Mouse (Mus musculus) neural tube, embryonic 14.5 days (tissue): ENCODE results near the gene Lpin1. TPM values are rescaled to one million over a fixed set of nuclear protein-coding genes. Genes with fewer than 3 reads are reported as not detected.

ENCODE experiments used
- ATAC-seq: fragments of 200-750 bp; cut with Nextera tagmentation; 2 replicates; pipeline ENCODE4 v1.8.0; 2017; ENCODE audit warnings: low read depth, mild to moderate bottlenecking, moderate TSS enrichment, moderate library complexity
- H3K27ac ChIP-seq: fragments of 300-500 bp; sonication (generic); 2 replicates; pipeline ENCODE4 v1.5.1; 2014; ENCODE audit warnings: low read depth, mild to moderate bottlenecking, control low read depth, low read length, moderate library complexity, mixed read lengths
- H3K27me3 ChIP-seq: fragments of 300-500 bp; sonication (generic); 2 replicates; pipeline ENCODE4 v1.6.1; 2014; ENCODE audit warnings: low read length; ENCODE audit not compliant: control insufficient read depth, insufficient read depth
- H3K36me3 ChIP-seq: fragments of 300-500 bp; sonication (generic); 2 replicates; pipeline ENCODE4 v1.6.1; 2014; ENCODE audit warnings: low read length, mixed read lengths; ENCODE audit not compliant: control insufficient read depth, insufficient read depth
- H3K4me1 ChIP-seq: fragments of 300-500 bp; sonication (generic); 2 replicates; pipeline ENCODE4 v1.6.1; 2014; ENCODE audit warnings: low read length; ENCODE audit not compliant: control insufficient read depth, insufficient read depth
- H3K4me2 ChIP-seq: fragments of 300-500 bp; sonication (generic); 2 replicates; pipeline ENCODE4 v1.6.1; 2014; ENCODE audit warnings: mild to moderate bottlenecking, low read depth, low read length, control low read depth
- H3K4me3 ChIP-seq: fragments of 300-500 bp; sonication (generic); 2 replicates; pipeline ENCODE4 v1.5.1; 2014; ENCODE audit warnings: low read depth, low read length, control low read depth, mixed read lengths
- H3K9ac ChIP-seq: fragments of 300-500 bp; sonication (generic); replicated peaks from 2 replicates; pipeline ENCODE4 v1.6.1; 2014; ENCODE audit warnings: low read depth, mild to moderate bottlenecking, control low read depth, low read length, mixed read lengths
- H3K9me3 ChIP-seq: fragments of 300-500 bp; sonication (generic); 2 replicates; pipeline ENCODE4 v1.6.1; 2016; ENCODE audit warnings: low read length; ENCODE audit not compliant: control insufficient read depth
- WGBS: fragments of 180-500 bp; shearing (Covaris S2); extraction: QIAGEN DNeasy Blood & Tissue Kit; methylation state at CpG from one replicate; pipeline ENCODE4 v1.1.7; 2014; 5-methylcytosine and 5-hydroxymethylcytosine counted together
- polyA plus RNA-seq: library from polyadenylated mRNA; unstranded; fragments of >200 nt; fragmentation: Nextera tagmentation; extraction: Ambion mirVana; gene quantifications from 2 replicates; pipeline ENCODE4 v1.2.1, GENCODE M21; 2014

Lpin1 gene
- polyA plus RNA-seq, 1 experiment from 2014 or later, result 21.4 TPM

DNA sequence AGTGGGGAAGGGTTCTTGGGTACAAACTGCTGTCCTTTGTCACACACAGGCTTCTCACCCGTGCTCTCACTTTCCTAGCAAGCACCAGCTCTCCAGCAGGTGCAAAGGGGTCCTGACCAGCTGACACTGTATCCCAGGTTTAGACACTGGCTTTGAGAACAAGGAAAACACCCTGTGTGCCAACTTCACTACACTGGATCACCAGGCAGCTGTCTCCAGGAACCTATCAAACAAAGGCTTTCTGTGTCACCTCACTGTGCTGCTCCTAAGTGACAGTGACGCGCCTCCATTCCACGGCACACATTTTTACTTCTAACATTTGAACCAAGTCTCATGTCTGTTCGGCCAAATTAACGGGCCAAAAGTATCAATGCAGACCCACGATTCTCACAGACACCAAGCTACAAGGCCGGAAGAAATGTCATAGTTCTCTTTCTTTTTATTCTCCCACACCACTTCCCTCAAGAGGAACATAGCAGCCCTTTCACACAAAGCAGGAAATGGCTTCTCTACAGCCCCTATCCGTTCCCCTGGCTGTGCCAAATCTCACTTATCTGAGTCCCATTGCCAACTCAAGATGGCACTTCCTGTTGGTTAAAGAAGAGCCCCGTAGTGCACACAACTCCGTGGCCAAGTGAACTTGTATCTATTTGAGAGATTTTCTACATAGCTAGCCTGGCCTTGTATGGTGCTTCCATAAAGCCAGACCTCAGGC, 41.7 kb downstream of the Lpin1 start:
- H3K27me3 ChIP-seq, result no peaks in the 10 kb centered on the region
- H3K4me1 ChIP-seq, result no peaks in the 10 kb centered on the region
- H3K27ac ChIP-seq, result peak overlapping the region; percentile 35
- WGBS, result 71% methylated on average over 11 of the region's 11 CpGs
- no peak overlapping the region for H3K4me3 ChIP-seq
- peaks cover 40% of the 10 kb centered on the region for H3K36me3 ChIP-seq
- H3K9me3 ChIP-seq, result no peaks in the 10 kb centered on the region
- no peak overlapping the region for H3K9ac ChIP-seq
- ATAC-seq, result peak; percentile 38
- no peak overlapping the region for H3K4me2 ChIP-seq

DNA sequence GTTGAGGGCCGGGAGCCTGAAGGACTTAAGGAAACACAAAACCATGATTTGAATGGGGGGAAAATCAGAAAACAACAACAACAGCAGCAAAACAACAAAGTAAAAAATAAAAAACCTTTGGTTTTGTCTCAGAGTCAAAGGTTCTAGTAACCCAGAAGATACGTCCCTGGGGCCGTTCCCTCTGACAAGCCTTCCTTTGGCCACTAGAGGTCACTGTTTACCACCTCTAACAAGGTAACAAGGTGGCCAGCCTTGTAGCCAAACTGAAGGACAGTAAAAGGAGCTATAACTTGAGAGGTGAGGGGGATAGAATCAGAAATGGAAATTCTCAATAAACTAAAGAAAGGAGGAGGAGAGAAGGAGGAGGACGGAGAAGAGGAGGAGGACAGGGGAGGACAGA, 42.3 kb downstream of the Lpin1 start:
- peak; percentile 73; the same call in 1 of the 2 replicates for ATAC-seq
- WGBS, result 33% methylated on average over 4 of the region's 4 CpGs
- H3K27ac ChIP-seq, result no peak overlapping the region

DNA sequence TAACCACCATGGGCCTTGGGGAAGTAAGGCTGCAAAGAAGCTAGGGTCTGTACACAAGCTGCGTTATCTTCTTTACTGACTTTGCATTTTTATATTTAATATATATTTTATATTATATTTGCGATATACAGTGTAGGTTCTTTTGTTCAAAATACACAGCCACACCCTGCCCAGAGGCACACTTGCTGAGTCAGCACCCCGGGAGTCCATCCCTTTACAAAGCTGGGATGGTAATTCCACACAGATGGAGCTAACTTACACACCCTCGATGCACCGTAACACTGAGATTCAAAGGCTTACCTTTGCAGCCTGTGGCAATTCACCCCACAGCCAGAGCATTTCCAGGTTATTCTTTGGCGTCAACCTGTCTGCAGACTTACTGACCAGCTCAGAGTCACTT, 42.7 kb downstream of the Lpin1 start:
- H3K27me3 ChIP-seq, result no peaks in the 10 kb centered on the region
- no peak overlapping the region for H3K27ac ChIP-seq
- ATAC-seq, result no peak
- H3K4me1 ChIP-seq, result no peaks in the 10 kb centered on the region
- no peak overlapping the region for H3K4me3 ChIP-seq
- H3K9me3 ChIP-seq, result no peaks in the 10 kb centered on the region
- H3K9ac ChIP-seq, result no peak overlapping the region
- peaks cover 40% of the 10 kb centered on the region for H3K36me3 ChIP-seq
- no peak overlapping the region for H3K4me2 ChIP-seq
- 87% methylated on average over 6 of the region's 6 CpGs for WGBS

More for the DNA sequence above, 42.3 kb downstream of the Lpin1 start:
- no peak overlapping the region for H3K9ac ChIP-seq
- no peaks in the 10 kb centered on the region for H3K9me3 ChIP-seq
- H3K36me3 ChIP-seq, result peaks cover 44% of the 10 kb centered on the region
- H3K4me1 ChIP-seq, result no peaks in the 10 kb centered on the region
- H3K27me3 ChIP-seq, result no peaks in the 10 kb centered on the region
- H3K4me3 ChIP-seq, result no peak overlapping the region
- no peak overlapping the region for H3K4me2 ChIP-seq

DNA sequence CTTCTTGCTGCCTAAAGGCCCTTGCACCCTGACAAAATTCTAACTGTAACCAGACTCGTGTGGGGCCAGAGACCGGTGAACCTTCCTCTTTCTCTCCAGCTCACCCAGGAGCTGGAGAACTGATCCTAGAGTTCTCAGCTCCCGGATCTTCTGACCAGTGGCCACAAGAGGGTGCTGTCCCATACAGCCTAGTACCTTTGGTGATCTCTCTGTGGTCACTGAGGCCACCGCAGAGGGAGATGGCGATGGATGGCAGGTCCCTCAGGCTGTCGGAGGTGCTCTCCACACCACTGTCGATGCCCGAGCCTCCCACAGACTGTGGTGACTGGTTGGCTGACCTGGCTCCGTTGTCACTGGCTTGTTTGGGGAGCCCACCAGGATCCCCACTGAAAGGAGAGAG, 47.3 kb downstream of the Lpin1 start:
- ATAC-seq, result peak; percentile 28; the same call in 1 of the 2 replicates
- Histone ChIP-seq H3K4me3 (no peak overlapping the region), H3K4me2 (no peak overlapping the region), H3K27ac (no peak overlapping the region), H3K4me1 (no peaks in the 10 kb centered on the region), H3K36me3 (peaks cover 41% of the 10 kb centered on the region), H3K9ac (no peak overlapping the region), H3K27me3 (no peaks in the 10 kb centered on the region), H3K9me3 (no peaks in the 10 kb centered on the region)
- 71% methylated on average over 9 of the region's 9 CpGs for WGBS

DNA sequence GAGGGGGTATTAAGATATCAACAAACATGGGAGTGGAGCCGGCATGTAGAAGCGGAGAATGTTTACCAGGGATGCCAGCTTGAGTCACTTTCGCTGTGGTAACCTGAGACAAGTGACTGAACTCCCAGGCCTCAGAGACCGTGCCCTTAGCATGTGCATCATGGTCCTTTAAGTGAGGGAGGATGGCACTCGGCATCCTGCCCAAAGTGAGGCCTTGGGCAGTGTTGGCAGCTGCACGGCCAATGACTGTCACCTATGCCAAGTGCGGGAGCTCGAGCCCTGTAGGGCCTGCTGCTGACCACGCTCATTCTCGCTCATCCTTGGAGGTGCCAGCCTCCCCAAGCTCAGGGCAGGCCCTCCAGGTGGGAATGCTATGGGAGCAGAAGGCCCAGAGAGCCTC, 48.1 kb downstream of the Lpin1 start:
- ATAC-seq, result 0 out of 2 replicates have a peak, but pooled peaks have one; percentile 12
- peaks cover 41% of the 10 kb centered on the region for H3K36me3 ChIP-seq

DNA sequence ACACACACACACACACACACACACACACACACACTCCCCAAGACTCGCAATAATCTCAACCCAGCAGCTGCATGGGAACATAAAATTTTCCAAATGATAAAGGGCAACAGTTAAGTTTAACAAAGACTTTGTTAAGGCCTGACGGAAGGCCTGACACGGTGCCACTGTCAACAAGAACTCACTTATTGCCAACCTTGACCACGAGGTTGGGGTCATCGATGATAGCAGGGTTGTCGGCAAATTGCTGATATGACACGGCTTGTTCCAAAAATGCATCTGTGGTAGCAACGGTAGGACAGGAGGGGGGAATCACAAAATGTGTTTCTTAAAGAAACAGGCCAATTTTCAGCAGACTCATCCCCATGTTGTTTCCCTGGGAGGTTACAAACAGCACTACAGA, 48.6 kb downstream of the Lpin1 start:
- WGBS, result 94% methylated on average over 8 of the region's 8 CpGs
- Histone ChIP-seq H3K4me3 (no peak overlapping the region), H3K36me3 (peaks cover 44% of the 10 kb centered on the region), H3K4me2 (no peak overlapping the region), H3K27me3 (no peaks in the 10 kb centered on the region), H3K9ac (no peak overlapping the region), H3K9me3 (no peaks in the 10 kb centered on the region), H3K27ac (no peak overlapping the region), H3K4me1 (no peaks in the 10 kb centered on the region)
- no peak for ATAC-seq

More for the DNA sequence above, 48.1 kb downstream of the Lpin1 start:
- Histone ChIP-seq H3K4me3 (no peak overlapping the region), H3K4me2 (no peak overlapping the region), H3K9me3 (no peaks in the 10 kb centered on the region), H3K27ac (no peak overlapping the region), H3K9ac (no peak overlapping the region), H3K4me1 (no peaks in the 10 kb centered on the region), H3K27me3 (no peaks in the 10 kb centered on the region)
- WGBS, result 94% methylated on average over 10 of the region's 10 CpGs

DNA sequence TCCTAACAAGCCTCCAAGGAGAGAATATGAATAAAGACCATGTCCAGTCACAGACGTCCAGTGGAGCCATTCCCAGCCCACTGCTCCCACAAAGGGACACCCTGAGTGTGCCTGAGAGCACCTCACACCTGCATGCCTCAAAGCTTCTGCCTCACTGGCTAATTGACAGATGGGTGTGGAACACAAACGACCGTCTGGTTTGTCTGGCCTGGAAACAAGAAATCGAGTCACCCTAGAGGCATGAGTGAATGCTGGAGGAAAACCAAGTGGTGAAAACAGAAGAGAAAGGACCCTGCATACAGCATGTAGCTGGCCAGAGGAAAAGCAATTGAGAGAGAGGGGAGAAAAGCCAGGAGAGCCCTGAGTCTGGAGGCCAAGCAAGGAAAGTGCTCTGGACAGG, 53.5 kb downstream of the Lpin1 start:
- Histone ChIP-seq H3K9me3 (no peaks in the 10 kb centered on the region), H3K36me3 (peaks cover 38% of the 10 kb centered on the region), H3K9ac (no peak overlapping the region), H3K27me3 (no peaks in the 10 kb centered on the region), H3K4me2 (no peak overlapping the region), H3K4me3 (no peak overlapping the region), H3K4me1 (no peaks in the 10 kb centered on the region), H3K27ac (no peak overlapping the region)
- WGBS, result 22% methylated on average over 4 of the region's 4 CpGs
- no peak for ATAC-seq

DNA sequence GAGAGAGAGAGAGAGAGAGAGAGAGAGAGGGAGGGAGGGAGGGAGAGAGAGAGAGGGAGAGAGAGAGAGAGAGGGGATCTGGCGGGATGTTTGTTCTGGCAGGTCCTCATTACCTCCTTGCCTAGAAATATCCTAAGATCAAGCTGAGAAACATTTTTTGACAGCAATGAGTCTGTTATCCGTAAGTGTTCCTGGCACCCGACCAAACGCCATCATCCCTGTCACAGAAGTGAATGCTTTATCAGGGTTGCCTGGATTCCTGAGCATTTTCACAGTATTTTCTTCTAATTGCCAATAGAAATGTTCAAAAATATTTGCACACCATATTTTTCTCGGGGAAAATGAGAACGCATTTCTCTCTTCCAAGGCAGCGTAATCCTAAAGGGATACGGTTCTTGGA, 56.6 kb downstream of the Lpin1 start:
- no peak for ATAC-seq
- peaks cover 20% of the 10 kb centered on the region for H3K36me3 ChIP-seq
- no peaks in the 10 kb centered on the region for H3K9me3 ChIP-seq
- H3K4me1 ChIP-seq, result no peaks in the 10 kb centered on the region
- H3K9ac ChIP-seq, result no peak overlapping the region
- no peak overlapping the region for H3K27ac ChIP-seq
- 83% methylated on average over 8 of the region's 8 CpGs for WGBS
- H3K4me2 ChIP-seq, result no peak overlapping the region
- no peaks in the 10 kb centered on the region for H3K27me3 ChIP-seq
- H3K4me3 ChIP-seq, result no peak overlapping the region

DNA sequence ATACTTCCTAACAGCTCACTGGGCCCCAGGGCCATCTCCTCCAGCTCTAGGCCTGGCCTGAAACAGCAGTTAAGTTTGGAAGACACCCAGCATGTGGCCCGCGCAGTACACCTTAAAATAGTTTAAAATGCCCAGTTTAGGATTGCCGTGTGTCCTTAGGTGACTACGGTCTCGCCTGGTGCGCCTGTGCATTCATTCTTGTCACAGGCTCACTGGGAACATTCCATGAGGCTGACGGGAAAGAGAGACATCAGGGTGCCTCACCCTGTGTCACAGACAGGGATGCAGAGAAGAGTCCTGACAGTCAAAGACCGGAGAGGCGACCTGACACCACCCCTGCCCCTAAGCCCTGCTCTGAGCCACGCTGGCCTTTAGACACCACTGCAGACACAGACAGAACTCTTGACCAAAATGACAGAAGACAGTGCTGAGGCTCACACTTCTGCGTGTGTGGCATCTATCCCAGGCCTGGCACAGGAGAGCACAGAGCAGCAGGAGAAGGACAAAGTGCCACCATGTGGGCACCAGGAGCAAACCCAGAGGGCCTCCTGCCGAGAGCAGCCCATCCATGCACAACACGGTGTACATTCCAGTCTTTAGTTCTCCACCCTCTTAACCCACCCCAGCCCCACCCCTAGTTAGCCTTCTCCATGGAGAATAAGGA, 58.5 kb downstream of the Lpin1 start:
- Histone ChIP-seq H3K9me3 (no peaks in the 10 kb centered on the region), H3K36me3 (peaks cover 23% of the 10 kb centered on the region), H3K27ac (no peak overlapping the region), H3K9ac (no peak overlapping the region), H3K4me2 (no peak overlapping the region), H3K4me1 (no peaks in the 10 kb centered on the region), H3K4me3 (no peak overlapping the region), H3K27me3 (no peaks in the 10 kb centered on the region)
- ATAC-seq, result no peak
- WGBS, result 88% methylated on average over 13 of the region's 13 CpGs
